Mouse (Mus musculus) limb, embryonic 15.5 days (tissue): ENCODE results near the gene Btbd1. TPM values are rescaled to one million over a fixed set of nuclear protein-coding genes. Genes with fewer than 3 reads are reported as not detected.

Source experiments
- ATAC-seq: fragments of 200-750 bp; cut with Nextera tagmentation; 2 replicates; pipeline ENCODE4 v1.8.0; 2017; ENCODE audit warnings: low read depth, moderate TSS enrichment; ENCODE audit not compliant: insufficient number of reproducible peaks, low FRiP score, low TSS enrichment
- H3K27ac ChIP-seq: fragments of 300-500 bp; sonication (generic); 2 replicates; pipeline ENCODE4 v1.5.1; 2015; ENCODE audit warnings: moderate library complexity, mild to moderate bottlenecking, inconsistent platforms
- H3K27me3 ChIP-seq: fragments of 300-500 bp; sonication (generic); 2 replicates; pipeline ENCODE4 v1.6.1; 2015; ENCODE audit warnings: inconsistent platforms
- H3K36me3 ChIP-seq: fragments of 300-500 bp; sonication (generic); 2 replicates; pipeline ENCODE4 v1.6.1; 2015; ENCODE audit warnings: inconsistent platforms
- H3K4me1 ChIP-seq: fragments of 300-500 bp; sonication (generic); 2 replicates; pipeline ENCODE4 v1.6.1; 2015; ENCODE audit warnings: inconsistent platforms
- H3K4me2 ChIP-seq: fragments of 300-500 bp; sonication (generic); 2 replicates; pipeline ENCODE4 v1.6.1; 2015; ENCODE audit warnings: mild to moderate bottlenecking, inconsistent platforms
- H3K4me3 ChIP-seq: fragments of 300-500 bp; sonication (generic); 2 replicates; pipeline ENCODE4 v1.5.1; 2015; ENCODE audit warnings: mild to moderate bottlenecking, inconsistent platforms
- H3K9ac ChIP-seq: fragments of 300-500 bp; sonication (generic); 2 replicates; pipeline ENCODE4 v1.6.1; 2015; ENCODE audit warnings: inconsistent platforms
- H3K9me3 ChIP-seq: fragments of 300-500 bp; sonication (generic); 2 replicates; pipeline ENCODE4 v1.6.1; 2016; ENCODE audit warnings: inconsistent platforms
- WGBS: fragments of 180-500 bp; shearing (Covaris S2); methylation state at CpG from one replicate; pipeline ENCODE4 v1.1.7; 2015; 5-methylcytosine and 5-hydroxymethylcytosine counted together
- polyA plus RNA-seq: library from polyadenylated mRNA; unstranded; fragments of >200 nt; fragmentation: Nextera tagmentation; extraction: Ambion mirVana; gene quantifications from 2 replicates; pipeline ENCODE4 v1.2.1, GENCODE M21; 2015

The Btbd1 gene
- polyA plus RNA-seq, 1 experiment from 2014 or later, result 61.9 TPM

DNA sequence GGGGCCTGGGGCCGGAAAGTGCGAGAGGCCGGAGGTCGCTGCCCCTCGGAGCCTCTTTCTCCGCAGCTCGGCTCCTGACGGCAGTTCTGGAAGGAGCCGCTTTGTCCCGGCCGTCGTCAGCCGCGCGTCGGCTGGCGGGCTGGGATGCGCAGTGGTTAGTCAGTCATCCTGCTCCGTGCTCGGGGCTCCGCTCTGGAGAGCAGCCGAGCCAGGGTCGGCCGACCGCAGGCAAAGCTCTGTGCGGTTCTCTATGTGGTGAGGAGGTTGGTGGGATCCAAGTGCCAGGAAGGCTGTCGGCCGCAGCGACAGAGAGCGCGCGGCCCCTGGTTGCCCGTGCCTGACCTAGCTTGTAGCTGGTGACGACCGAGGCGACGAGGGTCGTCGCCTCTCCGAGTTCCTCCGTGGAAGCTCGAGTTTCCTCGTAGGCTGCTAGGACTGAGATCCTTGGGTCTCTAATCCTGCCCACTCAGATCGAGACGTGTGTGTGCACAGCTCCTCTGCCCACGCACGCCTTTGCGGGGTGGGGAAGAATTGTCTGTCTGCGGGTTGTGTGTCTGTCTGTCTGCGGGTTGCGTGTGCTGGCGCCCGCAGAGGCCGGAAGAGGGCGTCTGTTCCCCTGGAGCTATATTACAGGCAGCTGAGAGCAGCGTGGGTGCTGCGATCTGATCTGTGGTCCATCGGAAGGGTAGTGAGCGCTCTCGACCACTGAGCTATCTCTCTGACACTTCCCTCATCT, 66.0 kb downstream of the Btbd1 start:
- Histone ChIP-seq H3K27me3 (no peaks in the 10 kb centered on the region), H3K36me3 (no peaks in the 10 kb centered on the region), H3K4me2 (peak overlapping the region; percentile 87), H3K27ac (peak overlapping the region; percentile 89), H3K9me3 (no peaks in the 10 kb centered on the region), H3K4me3 (peak overlapping the region; percentile 99), H3K4me1 (peaks cover 3% of the 10 kb centered on the region), H3K9ac (peak overlapping the region; percentile 95)
- ATAC-seq, result 0 out of 2 replicates have a peak, but pooled peaks have one; percentile 44
- WGBS, result 3% methylated on average over 60 of the region's 60 CpGs

DNA sequence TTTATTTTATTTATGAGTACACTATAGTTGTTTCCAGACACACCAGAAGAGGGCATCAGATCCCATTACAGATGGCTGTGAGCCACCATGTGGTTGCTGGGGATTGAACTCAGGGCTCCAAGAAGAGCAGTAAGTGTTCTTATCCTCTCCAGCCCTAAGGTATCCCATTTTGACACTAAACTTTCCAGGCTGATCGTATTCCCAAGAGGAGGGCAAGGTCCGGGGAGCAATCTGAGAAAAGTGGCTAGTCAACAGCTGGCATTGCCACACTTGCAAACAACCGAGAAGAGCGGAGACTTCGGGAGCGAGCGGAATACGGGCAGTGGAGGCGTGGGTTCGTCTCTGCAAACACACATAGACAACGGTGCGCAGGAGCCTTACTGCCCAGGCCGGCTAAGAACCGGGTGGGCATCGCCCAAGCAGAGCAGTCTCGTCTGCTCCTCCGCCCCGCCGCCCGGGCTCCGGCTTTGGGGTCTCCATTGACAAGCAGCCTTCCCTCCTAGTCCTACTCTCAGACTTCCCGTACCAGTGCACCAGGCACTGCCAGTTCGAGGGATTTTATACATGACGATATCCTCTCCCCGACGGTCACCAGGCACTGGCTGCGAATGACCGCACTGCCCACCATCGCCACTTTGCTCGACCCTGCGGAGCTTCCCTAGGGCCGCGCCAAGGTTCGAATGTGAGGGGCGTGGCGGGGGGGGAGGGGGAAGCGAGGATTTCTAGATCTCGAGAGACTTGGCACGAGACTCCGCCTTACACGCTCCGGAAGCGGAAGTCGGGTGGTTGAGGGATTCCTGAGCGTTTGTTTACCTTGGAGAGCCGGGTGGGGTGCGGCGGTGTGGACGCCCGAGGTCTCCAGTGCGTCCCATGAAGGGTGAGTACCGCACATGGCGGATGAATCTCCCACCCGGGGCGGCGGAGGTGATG, 66.8 kb downstream of the Btbd1 start, which contains the start of gene Ramac:
Gene Ramac (plus strand): TSS at position 746 of the 930 bp plus-strand sequence.
- no peaks in the 10 kb centered on the region for H3K9me3 ChIP-seq
- peak within 1 kb of the TSS; percentile 89 for H3K27ac ChIP-seq
- peak within 1 kb of the TSS; percentile 87 for H3K4me2 ChIP-seq
- peaks cover 3% of the 10 kb centered on the region for H3K4me1 ChIP-seq
- ATAC-seq, result peak; percentile 92
- no peaks in the 10 kb centered on the region for H3K27me3 ChIP-seq
- H3K36me3 ChIP-seq, result no peaks in the 10 kb centered on the region
- peak within 1 kb of the TSS; percentile 99 for H3K4me3 ChIP-seq
- peak within 1 kb of the TSS; percentile 95 for H3K9ac ChIP-seq
- WGBS, result under 1% methylated on average over 55 of the region's 56 CpGs

DNA sequence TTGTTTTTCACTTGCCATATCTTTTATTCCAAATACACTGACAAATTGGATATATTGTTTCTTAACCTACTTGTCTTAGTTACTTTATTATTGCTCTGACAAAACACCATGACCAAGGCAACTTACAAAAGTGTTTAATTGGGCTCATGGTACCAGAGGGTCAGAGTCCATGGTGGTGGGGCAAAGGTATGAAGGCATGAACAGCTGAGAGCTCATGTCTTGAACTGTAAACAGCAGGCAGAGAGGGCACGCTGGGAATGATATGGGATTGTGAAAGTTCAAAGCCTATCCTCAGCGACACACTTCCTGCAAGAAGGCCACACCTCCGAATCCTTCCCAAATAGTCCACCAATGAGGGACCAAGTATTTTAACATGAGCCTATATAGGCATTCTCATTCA, 81.3 kb downstream of the Btbd1 start:
- Histone ChIP-seq H3K4me2 (no peak overlapping the region), H3K27me3 (no peaks in the 10 kb centered on the region), H3K4me1 (no peaks in the 10 kb centered on the region), H3K36me3 (no peaks in the 10 kb centered on the region), H3K9ac (no peak overlapping the region), H3K9me3 (no peaks in the 10 kb centered on the region), H3K27ac (no peak overlapping the region), H3K4me3 (no peak overlapping the region)
- ATAC-seq, result no peak
- 84% methylated on average over 3 of the region's 3 CpGs for WGBS

DNA sequence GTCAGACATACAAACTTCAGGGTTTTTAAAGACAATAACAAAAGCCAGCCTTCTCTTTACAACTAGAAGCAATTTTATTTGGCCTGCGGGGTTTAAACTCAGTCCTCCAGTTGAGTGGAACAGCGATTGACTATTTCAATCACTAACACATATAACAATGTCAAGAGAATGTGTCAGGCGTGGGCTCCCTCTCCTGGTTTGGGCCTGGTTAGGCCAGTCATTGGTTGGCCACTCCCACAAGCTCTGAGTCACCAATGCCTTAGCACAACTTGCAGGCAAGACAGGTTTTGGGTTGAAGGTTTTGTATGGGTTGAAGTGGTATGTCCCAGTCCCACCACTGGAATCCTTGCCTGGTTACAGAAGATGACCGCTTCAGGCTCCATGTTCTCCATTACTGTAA, 85.1 kb downstream of the Btbd1 start:
- no peak for ATAC-seq
- Histone ChIP-seq H3K27ac (no peak overlapping the region), H3K4me1 (no peaks in the 10 kb centered on the region), H3K36me3 (no peaks in the 10 kb centered on the region), H3K27me3 (no peaks in the 10 kb centered on the region), H3K9ac (no peak overlapping the region), H3K9me3 (no peaks in the 10 kb centered on the region), H3K4me3 (no peak overlapping the region), H3K4me2 (no peak overlapping the region)
- 50% methylated on average over 4 of the region's 4 CpGs for WGBS

Other genes with a start within 250 kb of the Btbd1 start
- 20.7 and 20.8 TPM in 2 replicates for gene Homer2, start 121.9 kb downstream of the Btbd1 start, polyA plus RNA-seq
- gene Ramac, start 66.5 kb downstream of the Btbd1 start, polyA plus RNA-seq, result 103 and 112 TPM in 2 replicates
- gene 3110040N11Rik, start 40.0 kb downstream of the Btbd1 start, polyA plus RNA-seq, result 57.0 and 64.8 TPM in 2 replicates
- gene Gm10160, start 26.4 kb upstream of the Btbd1 start, polyA plus RNA-seq, result not detected in 2 replicates
- 16.6 and 30.3 TPM in 2 replicates for gene Tm6sf1, start 29.6 kb upstream of the Btbd1 start, polyA plus RNA-seq
- 11.8 and 14.0 TPM in 2 replicates for gene Hdgfl3, start 105.0 kb upstream of the Btbd1 start, polyA plus RNA-seq
- gene Bnc1, start 162.9 kb upstream of the Btbd1 start, polyA plus RNA-seq, result 0.76 and 1.1 TPM in 2 replicates